Mouse (Mus musculus) layer of hippocampus, adult 2 months (tissue): ENCODE results near the gene Apobec3. TPM values are rescaled to one million over a fixed set of nuclear protein-coding genes. Genes with fewer than 3 reads are reported as not detected.

Source experiments
- DNase-seq, 2 experiments: peaks; one replicate each; pipeline ENCODE4 v3.0.0; 2022; ENCODE audit warnings: low spot score in 2 of 2
- H3K27ac ChIP-seq: fragments of 200-600 bp; 2 replicates; pipeline ENCODE4 v1.8.1; 2022
- H3K4me3 ChIP-seq: fragments of 200-600 bp; 2 replicates; pipeline ENCODE4 v1.8.1; 2022; ENCODE audit warnings: mild to moderate bottlenecking
- CTCF ChIP-seq: fragments of 200-600 bp; conservative IDR thresholded peaks from 2 replicates; pipeline ENCODE4 v1.8.1; 2022; ENCODE audit warnings: antibody characterized with exemption, mild to moderate bottlenecking, moderate library complexity
- long read RNA-seq, 2 experiments: library from polyadenylated mRNA; stranded (forward); transcript quantifications; one replicate each; pipeline ENCODE4 v2.0.0; 2021; ENCODE audit warnings: borderline mapping rate in 2 of 2
- total RNA-seq, 2 experiments: library from RNA; stranded (reverse); gene quantifications; 2 replicates each; pipeline ENCODE4 v1.2.3; 2021

Apobec3 gene
- 1 to 10 TPM; 5.5 to 5.8 TPM for total RNA-seq
- long read RNA-seq, experiment 1, result 0 reads
- long read RNA-seq, experiment 2, partial matches to known transcripts, result 0 of 2 reads
- long read RNA-seq, experiment 2, other reads (novel, unspliced or antisense), result 1 of 2 reads

- peak within 1 kb of the TSS; percentile 51 for H3K4me3 ChIP-seq
- peak; percentile 85 for TF ChIP-seq CTCF
- H3K27ac ChIP-seq, result peak within 1 kb of the TSS; percentile 82
- DNase-seq, result peak in 1 of 2 experiments; percentile 58
Measured at GRCm38 (mm10) chr15:79891436-79892212, at the start of gene Apobec3. Gene Apobec3, plus strand, starts transcription at chr15:79891659.

- TF ChIP-seq CTCF, result no peak
- Histone ChIP-seq H3K4me3 (no peak overlapping the region), H3K27ac (no peak overlapping the region)
- no peak for DNase-seq
Measured at GRCm38 (mm10) chr15:79842985-79843384, 48.5 kb upstream of the Apobec3 start.

- H3K4me3 ChIP-seq, result no peak overlapping the region
- no peak overlapping the region for H3K27ac ChIP-seq
- DNase-seq, result no peak
- no peak for TF ChIP-seq CTCF
Measured at GRCm38 (mm10) chr15:79845986-79846385, 45.5 kb upstream of the Apobec3 start.

GRCm38 (mm10) chr15:79847100-79847499, 44.4 kb upstream of the Apobec3 start:
- TF ChIP-seq CTCF, result no peak
- Histone ChIP-seq H3K27ac (peak overlapping the region; percentile 65), H3K4me3 (no peak overlapping the region)
- no peak for DNase-seq

GRCm38 (mm10) chr15:79850143-79850542, 41.3 kb upstream of the Apobec3 start:
- H3K4me3 ChIP-seq, result no peak overlapping the region
- DNase-seq, result no peak
- peak; percentile 22 for TF ChIP-seq CTCF
- no peak overlapping the region for H3K27ac ChIP-seq

GRCm38 (mm10) chr15:79858979-79859378, 32.5 kb upstream of the Apobec3 start:
- DNase-seq, result no peak
- H3K4me3 ChIP-seq, result no peak overlapping the region
- no peak for TF ChIP-seq CTCF
- no peak overlapping the region for H3K27ac ChIP-seq

GRCm38 (mm10) chr15:79859821-79860220, 31.6 kb upstream of the Apobec3 start:
- DNase-seq, result no peak
- H3K27ac ChIP-seq, result no peak overlapping the region
- no peak for TF ChIP-seq CTCF
- H3K4me3 ChIP-seq, result no peak overlapping the region

DNA sequence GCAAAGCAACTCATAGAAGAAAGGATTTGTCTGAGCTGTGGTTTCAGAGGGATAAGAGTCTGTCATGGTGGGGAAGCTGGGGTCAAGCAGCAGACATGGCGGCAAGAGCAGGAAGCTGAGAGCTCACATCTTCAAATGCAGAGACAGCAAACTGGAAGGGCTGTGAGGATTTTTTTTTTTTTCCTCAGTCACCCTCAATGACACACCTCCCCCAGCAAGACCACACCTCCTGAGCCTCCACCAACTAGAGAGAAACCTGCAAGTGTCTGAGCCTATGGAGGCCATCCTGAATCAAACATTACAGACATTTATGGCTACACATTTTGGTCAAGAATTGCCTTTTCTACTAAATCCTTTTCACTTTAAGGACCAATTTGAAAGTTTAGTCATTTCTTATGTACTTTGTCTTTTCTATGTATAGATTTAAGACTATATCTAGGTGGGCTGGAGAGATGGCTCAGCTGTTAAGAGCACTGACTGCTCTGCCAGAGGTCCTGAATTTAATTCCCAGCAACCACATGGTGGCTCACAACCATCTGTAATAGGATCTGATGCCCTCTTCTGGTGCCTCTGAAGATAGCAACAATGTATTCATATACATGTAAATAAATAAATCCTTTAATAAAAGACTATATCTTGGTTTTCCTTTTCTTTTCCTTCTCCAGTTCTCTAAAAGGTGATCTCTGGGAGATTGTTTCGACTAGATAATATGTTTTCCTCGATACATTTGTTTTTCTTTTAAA, 24.0 kb upstream of the Apobec3 start:
- H3K27ac ChIP-seq, result no peak overlapping the region

GRCm38 (mm10) chr15:79873545-79873944, 17.9 kb upstream of the Apobec3 start:
- TF ChIP-seq CTCF, result no peak
- Histone ChIP-seq H3K27ac (no peak overlapping the region), H3K4me3 (no peak overlapping the region)
- DNase-seq, result no peak

More for the DNA sequence above, 24.0 kb upstream of the Apobec3 start:
- H3K4me3 ChIP-seq, result no peak overlapping the region
- TF ChIP-seq CTCF, result peak; percentile 55
- no peak for DNase-seq

DNA sequence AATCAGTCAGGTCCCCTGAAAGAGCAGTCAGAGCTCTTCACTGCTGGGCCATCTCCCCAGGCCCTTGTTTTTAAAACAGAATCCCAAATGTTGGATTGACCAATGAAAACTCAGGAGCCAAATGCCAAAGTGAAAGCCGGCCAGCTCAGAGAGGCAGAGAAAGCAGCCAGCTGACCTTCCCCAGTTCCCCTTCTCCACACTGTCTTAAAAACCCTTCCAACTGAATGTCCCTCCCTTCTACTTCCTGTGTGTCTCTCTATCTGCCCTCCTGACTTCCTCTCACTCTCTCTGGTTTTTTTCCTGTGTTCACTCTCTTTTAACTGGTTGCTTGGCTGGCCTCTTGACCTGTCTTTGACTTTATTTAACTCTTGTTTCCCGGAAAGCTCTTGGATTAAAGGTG, 17.5 kb upstream of the Apobec3 start:
- H3K4me3 ChIP-seq, result no peak overlapping the region
- no peak overlapping the region for H3K27ac ChIP-seq
- no peak for TF ChIP-seq CTCF
- DNase-seq, result no peak

DNA sequence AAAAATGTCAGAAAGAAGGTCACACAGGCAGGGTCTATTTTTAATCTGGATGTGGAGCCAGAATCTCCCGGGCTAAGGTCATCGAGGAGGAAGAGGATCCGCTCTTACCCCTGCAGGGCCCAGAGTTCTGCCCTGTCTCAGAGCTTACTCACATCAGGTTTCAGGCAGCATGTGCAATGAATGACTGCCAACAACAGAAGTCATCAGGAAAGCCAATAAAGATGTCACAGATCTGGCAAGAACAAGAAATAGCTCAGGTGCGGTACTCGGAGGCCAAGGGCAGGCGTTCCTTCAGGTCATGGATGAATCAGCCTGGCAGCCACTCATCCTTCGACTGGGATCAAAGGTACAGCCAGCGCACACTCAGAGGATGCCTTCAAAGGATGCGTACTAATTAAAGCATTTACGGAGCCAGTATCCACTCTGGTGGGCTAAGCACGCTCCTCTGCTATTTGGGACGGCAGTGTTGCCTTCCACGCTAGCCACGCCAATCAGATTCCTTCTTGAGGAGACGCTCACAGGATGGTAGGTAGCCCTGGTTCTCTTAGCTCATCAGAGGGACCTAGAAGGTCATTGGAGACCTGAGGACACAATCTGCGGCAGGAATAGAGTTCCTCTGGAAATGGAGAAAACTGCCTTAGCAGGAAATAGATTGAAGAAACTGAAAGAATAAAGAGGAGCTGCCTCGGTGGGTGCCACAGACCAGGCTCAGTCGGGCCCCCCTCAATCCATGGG, 16.0 kb upstream of the Apobec3 start:
- no peak for TF ChIP-seq CTCF
- no peak for DNase-seq
- Histone ChIP-seq H3K27ac (no peak overlapping the region), H3K4me3 (no peak overlapping the region)

DNA sequence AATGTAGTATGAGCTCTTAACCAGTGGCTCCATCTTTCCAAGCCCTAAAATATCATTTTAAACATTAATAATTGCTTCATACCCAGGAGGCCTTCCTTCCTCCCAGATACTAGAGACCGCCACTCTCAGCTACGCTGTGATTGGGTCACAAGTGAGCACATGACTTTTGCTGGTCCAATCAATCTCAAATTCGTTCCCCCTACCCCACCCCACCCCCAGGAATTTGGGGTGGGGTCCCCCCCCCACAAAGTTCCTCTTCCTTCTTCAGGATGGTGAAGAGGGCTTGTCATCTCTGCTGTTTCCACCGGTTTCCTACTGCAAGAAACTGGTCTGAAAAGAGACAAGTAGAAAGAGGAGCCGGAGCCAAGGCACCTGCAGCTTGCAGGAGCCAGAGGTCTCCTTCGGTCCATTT, 12.7 kb upstream of the Apobec3 start:
- DNase-seq, result no peak
- Histone ChIP-seq H3K4me3 (peak overlapping the region; percentile 7; the same call in 1 of the 2 replicates), H3K27ac (peak overlapping the region; percentile 73)
- TF ChIP-seq CTCF, result no peak

- Histone ChIP-seq H3K27ac (peak overlapping the region; percentile 73), H3K4me3 (peak overlapping the region; percentile 7; the same call in 1 of the 2 replicates)
- no peak for TF ChIP-seq CTCF
- peak; percentile 65 to 75 for DNase-seq
Measured at GRCm38 (mm10) chr15:79879319-79879718, 12.1 kb upstream of the Apobec3 start.
